Mouse (Mus musculus): ENCODE results near the gene Prim2. TPM values are rescaled to one million over a fixed set of nuclear protein-coding genes. Genes with fewer than 3 reads are reported as not detected.

Gene Prim2
- total RNA-seq (2021): 1 to 10 TPM; 7.2 to 8.6 TPM
- long read RNA-seq, partial matches to known transcripts: 1 of 10 reads
- long read RNA-seq, other reads (novel, unspliced or antisense): 6 of 10 reads

GRCm38 (mm10) chr1:33669708-33670141, at the start of gene Prim2:
TSS of gene Prim2 (minus strand) at chr1:33669795.
- peak; percentile 87 to 90 for DNase-seq (ENCODE audit: low spot score in 2 of 2)

DNA sequence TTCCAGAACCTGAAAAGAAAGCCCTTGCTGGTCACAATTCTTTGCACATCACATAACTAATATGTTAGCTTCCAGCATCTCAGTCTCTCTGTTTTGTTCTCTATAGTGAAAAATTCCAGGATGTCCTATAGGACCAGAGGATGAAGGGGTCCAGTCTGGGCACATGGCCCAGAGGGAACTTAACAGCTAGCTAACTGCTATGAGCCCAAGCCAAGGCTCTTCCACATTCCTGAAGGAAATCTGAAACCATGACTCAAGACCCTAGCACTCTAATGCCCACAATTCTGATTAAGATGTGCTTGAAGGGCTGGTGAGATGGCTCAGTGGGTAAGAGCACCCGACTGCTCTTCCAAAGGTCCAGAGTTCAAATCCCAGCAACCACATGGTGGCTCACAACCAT, 48.0 kb upstream of the Prim2 start:
- no peak for DNase-seq (ENCODE audit: low spot score in 2 of 2)

DNA sequence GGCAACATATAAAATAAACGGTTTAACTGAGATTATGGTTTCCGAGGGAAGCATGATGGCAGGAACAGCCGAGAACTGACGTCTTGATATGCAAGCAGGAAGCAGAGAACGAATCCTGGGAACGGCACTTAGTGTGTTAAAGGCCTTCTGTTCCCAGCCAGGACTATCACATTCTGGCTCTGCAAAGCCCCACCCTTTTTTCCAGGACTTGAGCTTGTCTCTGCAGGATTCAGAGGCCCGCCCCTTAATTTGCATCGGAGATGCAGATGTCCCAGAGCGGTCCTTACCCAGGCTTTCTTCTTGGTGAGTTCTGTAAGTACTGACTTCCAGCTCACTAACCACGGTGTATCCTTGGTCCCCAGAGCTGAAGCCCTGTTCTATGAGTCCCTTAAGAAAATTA, 45.2 kb upstream of the Prim2 start:
- DNase-seq (ENCODE audit: low spot score in 2 of 2): no peak

- DNase-seq (ENCODE audit: low spot score in 2 of 2): no peak
Measured at GRCm38 (mm10) chr1:33712026-33712425, 42.4 kb upstream of the Prim2 start.

- DNase-seq (ENCODE audit: low spot score in 2 of 2): no peak
Measured at GRCm38 (mm10) chr1:33709615-33710014, 40.0 kb upstream of the Prim2 start.

GRCm38 (mm10) chr1:33701244-33701643, 31.6 kb upstream of the Prim2 start:
- no peak for DNase-seq (ENCODE audit: low spot score in 2 of 2)

- DNase-seq (ENCODE audit: low spot score in 2 of 2): no peak
Measured at GRCm38 (mm10) chr1:33696016-33696415, 26.4 kb upstream of the Prim2 start.

DNA sequence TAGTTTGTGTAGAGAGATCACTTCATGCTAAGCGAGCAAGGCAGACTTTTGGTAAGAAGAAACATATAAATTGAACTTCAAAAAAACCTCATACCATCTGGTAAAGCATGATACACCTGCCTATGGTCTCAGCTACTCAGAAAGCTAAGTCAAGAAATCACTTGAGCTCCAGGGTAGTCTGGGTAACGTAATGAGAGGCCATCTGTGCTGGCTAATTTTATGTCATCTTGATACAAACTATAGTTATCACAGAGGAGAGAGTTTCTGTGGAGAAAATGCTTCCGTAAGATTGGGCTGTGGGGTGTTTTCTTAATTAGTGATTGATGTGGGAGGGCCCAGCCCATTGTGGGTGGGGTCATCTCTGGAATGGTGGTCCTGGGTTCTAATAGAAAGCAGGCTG, 24.3 kb upstream of the Prim2 start:
- no peak for DNase-seq (ENCODE audit: low spot score in 2 of 2)

DNA sequence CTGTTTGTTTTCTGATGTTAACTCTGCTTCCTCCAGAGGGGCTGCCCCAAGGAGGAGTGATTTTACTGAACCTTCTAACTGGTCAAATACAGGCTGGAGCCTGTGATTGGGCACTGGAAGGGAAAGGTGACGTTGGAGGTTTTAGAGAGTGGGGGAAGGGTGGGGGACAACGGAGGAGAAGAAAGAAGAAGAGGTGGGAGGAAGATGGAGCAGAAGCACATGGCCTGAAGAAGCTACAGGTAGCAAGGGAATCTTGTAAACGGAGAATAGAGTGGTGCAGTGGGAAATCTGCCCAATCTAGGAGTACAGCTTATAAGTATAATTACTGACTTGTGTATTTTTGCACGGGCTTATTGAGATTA, 20.5 kb upstream of the Prim2 start:
- no peak for DNase-seq (ENCODE audit: low spot score in 2 of 2)

DNA sequence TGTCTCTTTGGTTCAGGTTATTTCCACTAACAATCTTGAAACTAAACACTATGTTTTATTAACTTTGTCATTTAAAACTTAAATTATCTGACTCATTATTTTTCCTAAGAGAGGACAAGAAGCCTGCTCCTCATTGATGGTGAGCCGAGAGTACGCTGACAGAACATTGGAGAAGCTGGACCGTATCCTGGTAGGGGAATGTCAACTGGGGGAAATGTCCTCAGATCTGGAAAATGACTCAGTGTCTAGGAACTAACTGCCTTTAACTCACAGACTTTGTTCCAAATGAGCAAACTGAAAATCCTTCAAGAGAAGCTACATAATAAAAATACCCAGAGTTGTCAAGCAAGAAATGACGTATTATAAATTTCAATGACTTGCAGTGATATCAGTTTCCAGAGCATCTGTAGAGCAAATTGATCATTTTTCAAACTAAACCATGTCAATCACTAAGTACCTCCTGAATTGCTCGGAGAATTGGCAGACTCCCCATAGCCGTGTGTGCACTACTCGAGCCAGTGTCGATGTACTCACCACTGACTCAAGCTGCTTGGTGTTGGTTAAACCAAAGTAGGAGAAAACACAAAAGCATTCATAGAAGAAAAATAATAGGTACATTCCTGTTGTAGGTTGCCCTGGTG, 20.0 kb upstream of the Prim2 start:
- no peak for DNase-seq (ENCODE audit: low spot score in 2 of 2)

- no peak for DNase-seq (ENCODE audit: low spot score in 2 of 2)
Measured at GRCm38 (mm10) chr1:33688810-33689209, 19.2 kb upstream of the Prim2 start.

- DNase-seq (ENCODE audit: low spot score in 2 of 2): no peak
Measured at GRCm38 (mm10) chr1:33684459-33684858, 14.9 kb upstream of the Prim2 start.

- DNase-seq (ENCODE audit: low spot score in 2 of 2): no peak
Measured at GRCm38 (mm10) chr1:33680890-33681289, 11.3 kb upstream of the Prim2 start.

- DNase-seq (ENCODE audit: low spot score in 2 of 2): no peak
Measured at GRCm38 (mm10) chr1:33680435-33680834, 10.8 kb upstream of the Prim2 start.

DNA sequence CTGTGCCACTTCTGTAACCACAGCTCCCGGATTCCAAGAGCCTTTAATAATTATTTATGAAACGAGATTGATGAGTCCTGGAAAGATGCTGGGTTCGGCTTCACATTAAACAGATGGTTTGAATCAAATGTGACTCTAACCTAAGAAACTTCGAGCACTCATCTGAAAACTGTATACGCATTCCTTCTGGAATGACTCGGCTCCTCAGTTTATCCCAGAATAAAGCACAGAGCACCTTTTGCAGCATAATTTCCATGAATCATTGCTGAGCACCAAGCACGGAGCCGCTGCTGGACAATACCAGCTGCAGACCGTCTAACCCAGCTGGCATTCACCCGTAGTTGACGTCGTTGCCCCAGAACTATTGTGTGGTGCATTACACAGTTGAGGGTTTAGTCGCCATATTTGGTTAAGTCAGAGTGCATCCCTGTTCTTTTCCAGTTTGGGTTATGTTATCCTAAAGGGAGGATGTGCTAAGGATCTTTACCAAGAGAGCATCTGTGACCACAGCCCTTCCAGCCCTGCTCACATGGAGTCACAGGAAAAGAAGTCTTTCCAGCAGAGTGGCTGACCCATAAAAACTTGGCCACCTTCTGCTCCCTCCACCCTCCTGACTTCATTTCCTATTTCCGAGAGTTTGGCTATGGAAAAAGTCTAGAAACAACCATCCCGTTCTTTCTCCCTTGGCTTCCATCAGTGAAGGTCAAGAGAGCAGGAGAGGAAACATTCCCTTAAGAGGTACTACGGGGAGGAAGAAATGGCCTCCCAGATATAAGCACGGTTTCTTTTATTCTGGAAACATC, 3.8 kb upstream of the Prim2 start:
- no peak for DNase-seq (ENCODE audit: low spot score in 2 of 2)

DNA sequence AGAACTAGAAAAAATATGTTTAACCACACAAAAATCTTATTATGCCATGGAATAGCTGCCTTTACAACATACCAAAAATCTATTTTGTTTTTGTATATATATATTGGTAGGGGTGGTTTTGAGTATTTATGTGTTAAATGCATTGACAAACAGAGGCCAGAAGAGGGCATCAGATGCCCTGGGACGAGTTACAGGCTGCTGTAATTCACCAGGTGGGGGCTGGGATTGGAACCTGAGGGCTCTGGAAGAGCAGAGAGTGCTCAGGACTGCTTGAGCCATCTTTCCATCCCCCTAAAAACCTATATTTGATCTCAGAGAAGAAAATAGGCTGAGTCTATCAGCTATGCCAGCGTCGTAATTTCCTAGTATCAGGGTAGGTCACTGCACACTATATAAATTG, 2.9 kb upstream of the Prim2 start:
- peak; percentile 37 to 54 for DNase-seq (ENCODE audit: low spot score in 2 of 2)

- no peak for DNase-seq (ENCODE audit: low spot score in 2 of 2)
Measured at GRCm38 (mm10) chr1:33672083-33672482, 2.5 kb upstream of the Prim2 start.

- no peak for DNase-seq (ENCODE audit: low spot score in 2 of 2)
Measured at GRCm38 (mm10) chr1:33671441-33671840, 1.8 kb upstream of the Prim2 start.

- DNase-seq (ENCODE audit: low spot score in 2 of 2): peak; percentile 49 to 61
Measured at GRCm38 (mm10) chr1:33670164-33670616, 595 bp upstream of the Prim2 start.

GRCm38 (mm10) chr1:33663605-33664117, 5.9 kb downstream of the Prim2 start:
- no peak for DNase-seq (ENCODE audit: low spot score in 2 of 2)

DNA sequence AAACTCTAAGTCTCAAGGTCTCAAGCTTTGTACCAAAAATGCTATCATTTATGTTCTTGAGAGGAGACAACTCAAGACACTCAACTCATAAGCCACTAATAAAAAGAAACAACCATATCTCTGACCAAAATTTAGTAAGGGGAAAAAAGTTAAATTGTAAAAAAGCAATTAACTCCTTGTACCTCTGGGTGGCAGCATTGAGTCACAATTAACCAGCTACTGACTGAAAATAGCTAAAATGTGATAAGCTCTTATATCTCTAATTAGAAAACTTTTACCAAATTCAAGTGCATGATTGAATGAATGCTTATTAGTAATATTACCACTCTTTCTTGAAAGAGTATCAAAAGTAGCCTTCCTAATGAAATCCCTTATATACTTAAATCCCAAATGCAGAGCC, 6.4 kb downstream of the Prim2 start:
- peak in 1 of 2 experiments; percentile 32 for DNase-seq (ENCODE audit: low spot score in 2 of 2)

DNA sequence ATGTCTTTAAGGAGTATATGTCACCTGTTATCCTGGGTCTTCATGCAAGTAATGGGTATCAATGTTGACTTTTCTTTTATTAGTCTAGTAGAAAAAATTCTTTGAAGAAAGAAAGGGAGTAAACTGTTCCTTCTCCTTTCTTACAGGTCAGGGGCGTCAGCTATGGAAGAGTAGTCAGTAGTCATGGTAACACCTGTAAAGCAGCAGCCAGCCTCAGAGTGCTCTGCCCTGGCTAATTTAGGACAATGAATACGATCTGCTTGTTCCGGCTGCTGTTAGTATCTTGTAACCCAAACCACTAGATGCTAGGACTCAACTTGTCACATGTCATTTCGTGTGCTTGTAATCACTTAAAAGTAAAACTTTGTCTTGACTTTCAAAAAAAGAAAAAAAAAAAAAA, 11.3 kb downstream of the Prim2 start:
- DNase-seq (ENCODE audit: low spot score in 2 of 2): no peak

All from layer of hippocampus, postnatal 10 days (tissue).